Mouse (Mus musculus): ENCODE results near the gene Rimbp2. TPM values are rescaled to one million over a fixed set of nuclear protein-coding genes. Genes with fewer than 3 reads are reported as not detected.

Rimbp2 gene
- polyA plus RNA-seq, 1 experiment from 2014 or later = 5.1 TPM

GRCm38 (mm10) chr5:128913820-128914219 is 39.5 kb downstream of the Rimbp2 start:
- Histone ChIP-seq H3K36me3 (ENCODE audit: control insufficient read depth, insufficient read depth, low read length) (no peaks in the 10 kb centered on the region), H3K27ac (replicated peaks; ENCODE audit: low read depth, low read length) (no peak overlapping the region), H3K4me2 (ENCODE audit: low read length) (no peak overlapping the region), H3K9me3 (ENCODE audit: control insufficient read depth, low read length) (no peaks in the 10 kb centered on the region), H3K27me3 (ENCODE audit: control insufficient read depth, insufficient read depth, low read length) (no peaks in the 10 kb centered on the region), H3K9ac (replicated peaks; ENCODE audit: low read length) (no peak overlapping the region), H3K4me1 (ENCODE audit: control insufficient read depth, insufficient read depth, low read length) (no peaks in the 10 kb centered on the region; the same call in 1 of the 2 replicates), H3K4me3 (replicated peaks; ENCODE audit: low read depth, low read length) (no peak overlapping the region)
- no peak for DNase-seq
- 83% methylated on average over 3 of the region's 3 CpGs for WGBS
- ATAC-seq (ENCODE audit: low FRiP score, low TSS enrichment) = no peak

DNA sequence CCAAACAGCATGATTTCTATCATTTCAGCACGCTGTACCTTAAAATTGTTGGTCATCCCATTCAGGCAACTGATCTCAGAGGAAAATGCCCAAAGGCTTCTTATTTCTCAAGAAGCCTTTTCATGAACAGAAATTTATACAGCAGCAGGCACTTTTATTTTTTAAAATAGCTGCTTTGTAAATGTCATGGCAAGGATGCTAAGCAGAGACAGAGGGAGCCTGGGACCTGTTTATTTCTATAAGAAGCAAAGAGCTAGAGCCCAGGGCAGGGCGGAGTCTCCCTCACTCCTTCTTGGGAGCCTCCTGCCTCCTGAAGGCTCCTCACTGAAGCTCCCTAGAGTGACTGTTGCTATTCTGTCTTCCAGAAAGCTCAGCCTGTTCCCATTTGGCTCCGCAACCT is 40.9 kb downstream of the Rimbp2 start:
- no peak for ATAC-seq (ENCODE audit: low FRiP score, low TSS enrichment)
- no peaks in the 10 kb centered on the region; the same call in 1 of the 2 replicates for H3K4me1 ChIP-seq (ENCODE audit: control insufficient read depth, insufficient read depth, low read length)
- H3K36me3 ChIP-seq (ENCODE audit: control insufficient read depth, insufficient read depth, low read length) = no peaks in the 10 kb centered on the region
- H3K27ac ChIP-seq (replicated peaks; ENCODE audit: low read depth, low read length) = no peak overlapping the region
- 95% methylated on average over 3 of the region's 3 CpGs for WGBS
- no peak overlapping the region for H3K4me2 ChIP-seq (ENCODE audit: low read length)
- H3K4me3 ChIP-seq (replicated peaks; ENCODE audit: low read depth, low read length) = no peak overlapping the region
- DNase-seq = no peak
- no peak overlapping the region for H3K9ac ChIP-seq (replicated peaks; ENCODE audit: low read length)
- no peaks in the 10 kb centered on the region for H3K27me3 ChIP-seq (ENCODE audit: control insufficient read depth, insufficient read depth, low read length)
- no peaks in the 10 kb centered on the region for H3K9me3 ChIP-seq (ENCODE audit: control insufficient read depth, low read length)

- DNase-seq (no peak), ATAC-seq (ENCODE audit: low FRiP score, low TSS enrichment) (no peak)
- WGBS = 80% methylated on average over 9 of the region's 9 CpGs
- no peak overlapping the region for H3K27ac ChIP-seq (replicated peaks; ENCODE audit: low read depth, low read length)
- no peaks in the 10 kb centered on the region for H3K4me1 ChIP-seq (ENCODE audit: control insufficient read depth, insufficient read depth, low read length)
- H3K9ac ChIP-seq (replicated peaks; ENCODE audit: low read length) = no peak overlapping the region
- H3K9me3 ChIP-seq (ENCODE audit: control insufficient read depth, low read length) = no peaks in the 10 kb centered on the region
- no peaks in the 10 kb centered on the region for H3K27me3 ChIP-seq (ENCODE audit: control insufficient read depth, insufficient read depth, low read length)
- no peak overlapping the region for H3K4me3 ChIP-seq (replicated peaks; ENCODE audit: low read depth, low read length)
- H3K36me3 ChIP-seq (ENCODE audit: control insufficient read depth, insufficient read depth, low read length) = no peaks in the 10 kb centered on the region
- H3K4me2 ChIP-seq (ENCODE audit: low read length) = no peak overlapping the region
These were observed 41.7 kb downstream of the Rimbp2 start for GRCm38 (mm10) chr5:128911593-128911992.

GRCm38 (mm10) chr5:128904113-128904512 is 49.2 kb downstream of the Rimbp2 start:
- peak overlapping the region; percentile 60 for H3K27ac ChIP-seq (replicated peaks; ENCODE audit: low read depth, low read length)
- no peaks in the 10 kb centered on the region for H3K27me3 ChIP-seq (ENCODE audit: control insufficient read depth, insufficient read depth, low read length)
- H3K9me3 ChIP-seq (ENCODE audit: control insufficient read depth, low read length) = no peaks in the 10 kb centered on the region
- H3K4me2 ChIP-seq (ENCODE audit: low read length) = no peak overlapping the region
- H3K4me3 ChIP-seq (replicated peaks; ENCODE audit: low read depth, low read length) = no peak overlapping the region
- peaks cover 26% of the 10 kb centered on the region for H3K4me1 ChIP-seq (ENCODE audit: control insufficient read depth, insufficient read depth, low read length)
- whole genome bisulfite sequencing = 8% methylated on average over 5 of the region's 5 CpGs
- DNase-seq (peak; percentile 78), ATAC-seq (ENCODE audit: low FRiP score, low TSS enrichment) (peak; percentile 4; the same call in 1 of the 2 replicates)
- H3K9ac ChIP-seq (replicated peaks; ENCODE audit: low read length) = no peak overlapping the region
- no peaks in the 10 kb centered on the region for H3K36me3 ChIP-seq (ENCODE audit: control insufficient read depth, insufficient read depth, low read length)

DNA sequence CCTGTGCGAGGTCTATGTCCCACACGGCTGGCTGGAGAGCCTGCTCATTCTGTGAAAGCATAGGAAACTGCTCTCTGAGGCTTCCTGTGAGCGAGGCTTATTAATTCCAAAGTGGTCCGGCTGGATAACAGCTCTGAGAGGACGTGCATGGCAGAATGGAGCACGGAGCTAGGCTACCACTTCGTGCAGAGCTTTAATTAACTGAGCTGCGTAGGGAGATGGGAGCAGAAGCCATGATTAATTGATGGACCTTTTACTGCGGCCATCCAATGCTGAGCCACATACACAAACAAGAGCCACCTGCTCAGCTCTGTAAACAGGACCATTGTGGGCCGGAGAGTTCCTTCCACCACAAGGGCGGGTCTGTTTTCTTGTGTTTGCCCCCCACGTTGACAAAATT is 50.2 kb downstream of the Rimbp2 start:
- H3K4me2 ChIP-seq (ENCODE audit: low read length) = no peak overlapping the region

GRCm38 (mm10) chr5:128899971-128900370 is 53.3 kb downstream of the Rimbp2 start:
- WGBS = 62% methylated on average over 13 of the region's 13 CpGs
- Histone ChIP-seq H3K9ac (replicated peaks; ENCODE audit: low read length) (no peak overlapping the region), H3K36me3 (ENCODE audit: control insufficient read depth, insufficient read depth, low read length) (no peaks in the 10 kb centered on the region), H3K27ac (replicated peaks; ENCODE audit: low read depth, low read length) (no peak overlapping the region), H3K4me1 (ENCODE audit: control insufficient read depth, insufficient read depth, low read length) (peaks cover 23% of the 10 kb centered on the region), H3K9me3 (ENCODE audit: control insufficient read depth, low read length) (peaks cover 4% of the 10 kb centered on the region; the same call in 1 of the 2 replicates), H3K4me2 (ENCODE audit: low read length) (no peak overlapping the region), H3K27me3 (ENCODE audit: control insufficient read depth, insufficient read depth, low read length) (no peaks in the 10 kb centered on the region), H3K4me3 (replicated peaks; ENCODE audit: low read depth, low read length) (no peak overlapping the region)
- no peak for ATAC-seq (ENCODE audit: low FRiP score, low TSS enrichment)
- no peak for DNase-seq

More for the DNA sequence above, 50.2 kb downstream of the Rimbp2 start:
- WGBS = 44% methylated on average over 12 of the region's 12 CpGs
- no peak for ATAC-seq (ENCODE audit: low FRiP score, low TSS enrichment)
- Histone ChIP-seq H3K4me3 (replicated peaks; ENCODE audit: low read depth, low read length) (no peak overlapping the region), H3K27me3 (ENCODE audit: control insufficient read depth, insufficient read depth, low read length) (no peaks in the 10 kb centered on the region), H3K9me3 (ENCODE audit: control insufficient read depth, low read length) (no peaks in the 10 kb centered on the region), H3K4me1 (ENCODE audit: control insufficient read depth, insufficient read depth, low read length) (peaks cover 26% of the 10 kb centered on the region), H3K36me3 (ENCODE audit: control insufficient read depth, insufficient read depth, low read length) (no peaks in the 10 kb centered on the region), H3K27ac (replicated peaks; ENCODE audit: low read depth, low read length) (peak overlapping the region; percentile 69), H3K9ac (replicated peaks; ENCODE audit: low read length) (no peak overlapping the region)
- DNase-seq = peak; percentile 71

DNA sequence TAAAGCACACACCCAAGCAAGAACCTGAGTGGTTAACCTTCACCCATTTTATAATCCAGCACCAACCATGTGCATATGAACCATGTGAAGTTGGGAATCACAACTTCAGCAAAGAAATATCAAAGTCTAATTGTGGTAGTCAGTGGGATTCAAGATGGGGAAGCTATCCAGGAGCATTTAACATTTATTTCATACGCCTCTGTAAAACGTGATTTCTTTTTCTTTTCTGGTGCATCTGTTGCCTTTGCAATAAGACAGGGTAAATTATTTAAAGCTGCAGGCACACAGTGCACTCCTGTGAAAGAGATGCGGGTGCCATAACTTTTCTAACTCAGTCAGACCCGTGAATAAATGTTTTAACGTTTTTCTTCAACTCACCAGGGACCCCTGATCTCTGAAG is 58.4 kb downstream of the Rimbp2 start:
- Histone ChIP-seq H3K9me3 (ENCODE audit: control insufficient read depth, low read length) (peaks cover 4% of the 10 kb centered on the region; the same call in 1 of the 2 replicates), H3K9ac (replicated peaks; ENCODE audit: low read length) (no peak overlapping the region), H3K36me3 (ENCODE audit: control insufficient read depth, insufficient read depth, low read length) (no peaks in the 10 kb centered on the region), H3K27me3 (ENCODE audit: control insufficient read depth, insufficient read depth, low read length) (no peaks in the 10 kb centered on the region), H3K4me2 (ENCODE audit: low read length) (no peak overlapping the region), H3K27ac (replicated peaks; ENCODE audit: low read depth, low read length) (no peak overlapping the region), H3K4me1 (ENCODE audit: control insufficient read depth, insufficient read depth, low read length) (no peaks in the 10 kb centered on the region), H3K4me3 (replicated peaks; ENCODE audit: low read depth, low read length) (no peak overlapping the region)
- WGBS = 86% methylated on average over 5 of the region's 5 CpGs
- no peak for ATAC-seq (ENCODE audit: low FRiP score, low TSS enrichment)
- DNase-seq = no peak

DNA sequence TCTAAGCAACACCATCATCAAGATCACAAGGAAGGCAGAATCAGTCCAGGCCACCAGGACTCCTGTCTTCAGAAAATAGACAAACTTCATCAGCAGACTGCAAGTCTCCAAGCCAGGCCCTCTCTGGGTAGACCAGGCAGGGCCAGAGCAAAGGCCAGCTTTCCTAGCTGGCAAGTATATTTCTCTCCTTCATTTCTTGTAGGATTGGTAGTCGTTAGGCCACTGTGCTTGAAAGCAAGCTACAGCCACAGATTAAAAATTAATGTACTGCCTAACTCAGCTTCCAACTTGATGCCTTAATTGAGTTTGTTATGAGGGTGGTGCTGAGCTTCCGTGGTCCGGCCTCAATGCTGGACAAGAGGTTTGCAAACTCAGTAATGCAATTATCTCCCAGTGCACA is 65.7 kb downstream of the Rimbp2 start:
- no peak overlapping the region for H3K4me2 ChIP-seq (ENCODE audit: low read length)
- ATAC-seq (ENCODE audit: low FRiP score, low TSS enrichment) = no peak
- WGBS = 51% methylated on average over 3 of the region's 3 CpGs

GRCm38 (mm10) chr5:128884320-128884719 is 69.0 kb downstream of the Rimbp2 start:
- WGBS = 93% methylated on average over 5 of the region's 5 CpGs
- Histone ChIP-seq H3K27me3 (ENCODE audit: control insufficient read depth, insufficient read depth, low read length) (no peaks in the 10 kb centered on the region), H3K36me3 (ENCODE audit: control insufficient read depth, insufficient read depth, low read length) (no peaks in the 10 kb centered on the region), H3K9ac (replicated peaks; ENCODE audit: low read length) (no peak overlapping the region), H3K4me3 (replicated peaks; ENCODE audit: low read depth, low read length) (no peak overlapping the region), H3K4me2 (ENCODE audit: low read length) (no peak overlapping the region), H3K27ac (replicated peaks; ENCODE audit: low read depth, low read length) (no peak overlapping the region), H3K4me1 (ENCODE audit: control insufficient read depth, insufficient read depth, low read length) (peaks cover 11% of the 10 kb centered on the region; the same call in 1 of the 2 replicates), H3K9me3 (ENCODE audit: control insufficient read depth, low read length) (no peaks in the 10 kb centered on the region)
- DNase-seq = no peak
- ATAC-seq (ENCODE audit: low FRiP score, low TSS enrichment) = no peak

More for the DNA sequence above, 65.7 kb downstream of the Rimbp2 start:
- Histone ChIP-seq H3K27ac (replicated peaks; ENCODE audit: low read depth, low read length) (peak overlapping the region; percentile 9; the same call in 1 of the 2 replicates), H3K9me3 (ENCODE audit: control insufficient read depth, low read length) (no peaks in the 10 kb centered on the region), H3K36me3 (ENCODE audit: control insufficient read depth, insufficient read depth, low read length) (no peaks in the 10 kb centered on the region), H3K4me3 (replicated peaks; ENCODE audit: low read depth, low read length) (no peak overlapping the region), H3K27me3 (ENCODE audit: control insufficient read depth, insufficient read depth, low read length) (no peaks in the 10 kb centered on the region), H3K4me1 (ENCODE audit: control insufficient read depth, insufficient read depth, low read length) (peaks cover 11% of the 10 kb centered on the region; the same call in 1 of the 2 replicates), H3K9ac (replicated peaks; ENCODE audit: low read length) (no peak overlapping the region)
- DNase-seq = no peak

Data from midbrain, embryonic 14.5 days (tissue).